Mouse (Mus musculus) gastrocnemius, postnatal 4 days (tissue): ENCODE results near the gene Foxk1. TPM values are rescaled to one million over a fixed set of nuclear protein-coding genes. Genes with fewer than 3 reads are reported as not detected.

Experiments
- DNase-seq, 2 experiments: peaks; one replicate each; pipeline ENCODE4 v3.0.0; 2021 to 2022; ENCODE audit warnings: low spot score in 2 of 2, mixed read lengths in 2 of 2
- long read RNA-seq, 2 experiments: library from polyadenylated mRNA; stranded (forward); transcript quantifications; one replicate each; pipeline ENCODE4 v2.0.0; 2021
- total RNA-seq, 2 experiments: library from RNA; stranded (reverse); gene quantifications; 2 replicates each; pipeline ENCODE4 v1.2.3; 2021

The Foxk1 gene
- 10 to 100 TPM; 26.6 to 27.9 TPM for total RNA-seq
- long read RNA-seq, experiment 1, full-length matches to known transcripts, result 6 of 9 reads
- long read RNA-seq, experiment 1, partial matches to known transcripts, result 1 of 9 reads
- long read RNA-seq, experiment 1, other reads (novel, unspliced or antisense), result 2 of 9 reads
- long read RNA-seq, experiment 2, full-length matches to known transcripts, result 11 of 19 reads
- long read RNA-seq, experiment 2, partial matches to known transcripts, result 3 of 19 reads
- long read RNA-seq, experiment 2, other reads (novel, unspliced or antisense), result 5 of 19 reads

GRCm38 (mm10) chr5:142400981-142401640, at the start of gene Foxk1:
Foxk1 (plus strand) TSS chr5:142401497.
- DNase-seq, result peak; percentile 96

GRCm38 (mm10) chr5:142352336-142352892, 48.9 kb upstream of the Foxk1 start:
- no peak for DNase-seq

- no peak for DNase-seq
Observed at GRCm38 (mm10) chr5:142355144-142355543, 46.2 kb upstream of the Foxk1 start.

GRCm38 (mm10) chr5:142361166-142361565, 40.1 kb upstream of the Foxk1 start:
- no peak for DNase-seq

- DNase-seq, result no peak
Observed at GRCm38 (mm10) chr5:142362894-142363293, 38.4 kb upstream of the Foxk1 start.

GRCm38 (mm10) chr5:142364095-142364494, 37.2 kb upstream of the Foxk1 start:
- DNase-seq, result no peak

- DNase-seq, result peak; percentile 99
Observed at GRCm38 (mm10) chr5:142367085-142368081, 33.9 kb upstream of the Foxk1 start.

GRCm38 (mm10) chr5:142368122-142368521, 33.2 kb upstream of the Foxk1 start:
- DNase-seq, result no peak

GRCm38 (mm10) chr5:142370406-142371171, 30.7 kb upstream of the Foxk1 start:
- DNase-seq, result no peak

GRCm38 (mm10) chr5:142371172-142372155, 29.8 kb upstream of the Foxk1 start:
- no peak for DNase-seq

GRCm38 (mm10) chr5:142372207-142372606, 29.1 kb upstream of the Foxk1 start:
- no peak for DNase-seq

GRCm38 (mm10) chr5:142374343-142374742, 27.0 kb upstream of the Foxk1 start:
- DNase-seq, result no peak

- DNase-seq, result no peak
Observed at GRCm38 (mm10) chr5:142375641-142376040, 25.7 kb upstream of the Foxk1 start.

- no peak for DNase-seq
Observed at GRCm38 (mm10) chr5:142376071-142376470, 25.2 kb upstream of the Foxk1 start.

- no peak for DNase-seq
Observed at GRCm38 (mm10) chr5:142378068-142378467, 23.2 kb upstream of the Foxk1 start.

- DNase-seq, result no peak
Observed at GRCm38 (mm10) chr5:142380491-142380890, 20.8 kb upstream of the Foxk1 start.

- peak in 1 of 2 experiments; percentile 70 for DNase-seq
Observed at GRCm38 (mm10) chr5:142384911-142385660, 16.2 kb upstream of the Foxk1 start.

GRCm38 (mm10) chr5:142386329-142386728, 15.0 kb upstream of the Foxk1 start:
- DNase-seq, result no peak
